Mouse (Mus musculus): ENCODE measurements around the gene Megf6. TPM values are rescaled to one million over a fixed set of nuclear protein-coding genes. Genes with fewer than 3 reads are reported as not detected.

The Megf6 gene
- polyA plus RNA-seq, 1 experiment from 2014 or later = 4.4 TPM

DNA sequence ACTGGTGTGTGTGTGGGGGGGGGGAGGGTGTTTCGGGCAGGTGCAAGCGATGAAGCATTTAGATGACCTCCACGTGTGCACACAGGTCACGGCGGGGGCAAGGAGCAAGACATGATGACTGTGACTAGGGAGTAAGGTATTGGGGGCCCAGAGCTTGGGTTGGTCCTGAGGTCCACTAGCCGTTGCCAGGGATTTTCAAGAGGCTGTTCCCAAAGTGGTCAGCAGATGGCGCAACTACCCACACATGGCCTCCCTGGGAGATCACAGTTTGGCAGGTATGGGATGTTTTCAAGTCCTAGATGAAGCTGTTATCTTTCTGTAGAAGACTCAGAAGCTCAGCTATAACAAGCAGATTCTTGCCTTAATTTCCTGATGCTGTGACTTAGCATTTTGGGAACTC lies 7.2 kb upstream of the Megf6 start:
- Histone ChIP-seq H3K4me1 (replicated peaks; ENCODE audit: control insufficient read depth, insufficient read depth, low read length) (0 out of 2 replicates have a peak, but pooled peaks cover 2% of the 10 kb centered on the region), H3K36me3 (ENCODE audit: control insufficient read depth, insufficient read depth) (peaks cover 7% of the 10 kb centered on the region; the same call in 1 of the 2 replicates), H3K27ac (ENCODE audit: low read depth, low read length) (no peak overlapping the region), H3K9ac (ENCODE audit: low read depth, low read length) (no peak overlapping the region), H3K4me2 (replicated peaks; ENCODE audit: low read depth) (no peak overlapping the region), H3K9me3 (ENCODE audit: control insufficient read depth) (no peaks in the 10 kb centered on the region), H3K27me3 (replicated peaks; ENCODE audit: control insufficient read depth, insufficient read depth, low read length) (0 out of 2 replicates have a peak, but pooled peaks cover 5% of the 10 kb centered on the region), H3K4me3 (ENCODE audit: low read depth, low read length) (no peak overlapping the region)
- no peak for ATAC-seq
- peak; percentile 87 for TF ChIP-seq CTCF (IDR thresholded peaks at IDR 0.05; ENCODE audit: low read depth)
- WGBS = 19% methylated on average over 7 of the region's 7 CpGs

DNA sequence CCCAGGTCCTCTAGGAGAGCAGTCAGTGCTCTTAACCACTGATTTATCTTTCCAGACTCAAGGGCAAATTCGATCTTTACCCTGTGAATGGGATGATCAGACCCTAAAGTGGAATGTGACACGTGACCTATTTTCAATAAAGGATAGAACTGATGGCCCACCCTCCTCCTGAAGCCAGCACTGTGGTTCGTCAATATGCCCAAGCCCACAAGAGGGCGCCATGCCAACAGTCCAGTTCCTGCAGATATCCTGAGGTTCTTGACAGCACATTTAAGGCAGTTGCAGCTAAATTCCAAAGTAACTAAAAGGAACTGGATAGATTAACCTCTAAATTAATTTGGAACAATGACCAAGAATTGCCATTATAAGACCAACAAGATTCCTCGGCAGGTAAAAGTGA lies 3.5 kb upstream of the Megf6 start:
- H3K4me1 ChIP-seq (replicated peaks; ENCODE audit: control insufficient read depth, insufficient read depth, low read length) = 0 out of 2 replicates have a peak, but pooled peaks cover 2% of the 10 kb centered on the region
- no peak overlapping the region for H3K27ac ChIP-seq (ENCODE audit: low read depth, low read length)
- peaks cover 42% of the 10 kb centered on the region for H3K27me3 ChIP-seq (replicated peaks; ENCODE audit: control insufficient read depth, insufficient read depth, low read length)
- ATAC-seq = no peak
- 19% methylated on average over 5 of the region's 5 CpGs for WGBS
- H3K36me3 ChIP-seq (ENCODE audit: control insufficient read depth, insufficient read depth) = no peaks in the 10 kb centered on the region
- no peak overlapping the region for H3K4me3 ChIP-seq (ENCODE audit: low read depth, low read length)
- H3K4me2 ChIP-seq (replicated peaks; ENCODE audit: low read depth) = no peak overlapping the region
- peak; percentile 80 for TF ChIP-seq CTCF (IDR thresholded peaks at IDR 0.05; ENCODE audit: low read depth)
- H3K9ac ChIP-seq (ENCODE audit: low read depth, low read length) = no peak overlapping the region
- H3K9me3 ChIP-seq (ENCODE audit: control insufficient read depth) = no peaks in the 10 kb centered on the region

DNA sequence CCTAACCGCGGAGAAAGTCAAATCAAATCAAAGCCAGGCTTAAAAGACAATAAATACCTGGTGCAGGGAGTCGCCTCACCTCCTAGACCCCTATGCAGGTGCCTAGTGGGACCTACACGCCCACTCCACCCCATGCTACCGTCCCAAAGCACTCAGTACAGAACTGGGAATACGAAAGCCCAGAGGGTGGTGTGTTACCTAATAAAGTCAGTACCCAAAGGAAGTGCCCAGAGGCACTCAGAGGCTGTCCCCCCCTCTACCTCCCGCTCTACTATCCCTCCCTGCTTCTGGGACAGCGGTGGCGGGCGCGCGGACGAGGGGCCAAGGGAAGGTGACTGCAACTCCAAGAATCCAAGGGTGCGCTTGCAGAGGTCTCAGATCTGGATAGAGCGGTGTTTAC lies 509 bp upstream of the Megf6 start:
- no peak for TF ChIP-seq CTCF (IDR thresholded peaks at IDR 0.05; ENCODE audit: low read depth)
- no peak for ATAC-seq
- Histone ChIP-seq H3K27ac (ENCODE audit: low read depth, low read length) (no peak overlapping the region), H3K4me1 (replicated peaks; ENCODE audit: control insufficient read depth, insufficient read depth, low read length) (0 out of 2 replicates have a peak, but pooled peaks cover 2% of the 10 kb centered on the region), H3K9me3 (ENCODE audit: control insufficient read depth) (no peaks in the 10 kb centered on the region), H3K4me2 (replicated peaks; ENCODE audit: low read depth) (peak overlapping the region; percentile 84), H3K4me3 (ENCODE audit: low read depth, low read length) (peak overlapping the region; percentile 47), H3K27me3 (replicated peaks; ENCODE audit: control insufficient read depth, insufficient read depth, low read length) (peaks cover 55% of the 10 kb centered on the region), H3K36me3 (ENCODE audit: control insufficient read depth, insufficient read depth) (no peaks in the 10 kb centered on the region), H3K9ac (ENCODE audit: low read depth, low read length) (no peak overlapping the region; the same call in 1 of the 2 replicates)
- 3% methylated on average over 15 of the region's 15 CpGs for WGBS

DNA sequence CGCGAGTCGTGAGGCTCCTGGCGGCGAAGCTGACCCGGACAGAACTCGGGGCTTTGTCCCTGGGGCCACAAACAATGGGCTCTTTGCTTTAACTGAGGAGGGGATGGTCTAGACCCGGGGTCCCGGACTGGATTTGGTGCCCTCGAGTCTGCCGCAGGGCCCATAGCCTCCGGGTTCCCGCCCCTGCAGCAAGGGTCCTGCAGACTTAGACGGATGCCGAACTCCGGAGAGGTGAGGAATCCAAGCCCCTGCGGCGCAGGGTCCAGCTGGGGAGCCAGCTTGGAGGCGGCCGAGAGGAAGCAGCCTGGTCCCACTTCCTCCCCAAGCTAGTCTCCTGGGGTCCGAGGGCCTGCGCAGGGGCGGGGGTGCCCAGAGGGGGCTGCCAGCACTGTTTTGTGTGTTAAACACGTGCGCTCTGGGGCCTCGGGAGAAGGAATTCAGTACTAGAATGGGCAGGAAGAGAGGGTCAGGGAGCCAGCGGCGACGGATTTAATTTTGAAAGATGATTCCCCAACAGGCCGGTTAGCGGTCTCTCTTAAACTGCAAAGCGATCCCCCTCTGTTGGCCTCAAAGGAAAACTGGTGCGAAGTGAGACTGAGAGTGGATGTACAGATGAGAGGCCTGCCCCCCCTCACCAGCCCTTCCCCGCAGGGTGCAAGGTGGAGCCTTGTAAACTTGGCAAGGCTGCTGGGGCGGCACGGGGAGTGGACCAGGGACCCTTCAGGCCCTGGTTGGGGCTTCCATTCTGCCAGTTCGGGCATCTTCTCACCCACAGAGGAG lies 811 bp downstream of the Megf6 start:
- no peak for ATAC-seq
- Histone ChIP-seq H3K9ac (ENCODE audit: low read depth, low read length) (no peak overlapping the region), H3K27me3 (replicated peaks; ENCODE audit: control insufficient read depth, insufficient read depth, low read length) (peaks cover 55% of the 10 kb centered on the region), H3K9me3 (ENCODE audit: control insufficient read depth) (no peaks in the 10 kb centered on the region), H3K4me2 (replicated peaks; ENCODE audit: low read depth) (peak overlapping the region; percentile 84), H3K36me3 (ENCODE audit: control insufficient read depth, insufficient read depth) (no peaks in the 10 kb centered on the region), H3K27ac (ENCODE audit: low read depth, low read length) (no peak overlapping the region), H3K4me3 (ENCODE audit: low read depth, low read length) (peak overlapping the region; percentile 47), H3K4me1 (replicated peaks; ENCODE audit: control insufficient read depth, insufficient read depth, low read length) (0 out of 2 replicates have a peak, but pooled peaks cover 2% of the 10 kb centered on the region)
- TF ChIP-seq CTCF (IDR thresholded peaks at IDR 0.05; ENCODE audit: low read depth) = no peak
- WGBS = 2% methylated on average over 37 of the region's 37 CpGs

DNA sequence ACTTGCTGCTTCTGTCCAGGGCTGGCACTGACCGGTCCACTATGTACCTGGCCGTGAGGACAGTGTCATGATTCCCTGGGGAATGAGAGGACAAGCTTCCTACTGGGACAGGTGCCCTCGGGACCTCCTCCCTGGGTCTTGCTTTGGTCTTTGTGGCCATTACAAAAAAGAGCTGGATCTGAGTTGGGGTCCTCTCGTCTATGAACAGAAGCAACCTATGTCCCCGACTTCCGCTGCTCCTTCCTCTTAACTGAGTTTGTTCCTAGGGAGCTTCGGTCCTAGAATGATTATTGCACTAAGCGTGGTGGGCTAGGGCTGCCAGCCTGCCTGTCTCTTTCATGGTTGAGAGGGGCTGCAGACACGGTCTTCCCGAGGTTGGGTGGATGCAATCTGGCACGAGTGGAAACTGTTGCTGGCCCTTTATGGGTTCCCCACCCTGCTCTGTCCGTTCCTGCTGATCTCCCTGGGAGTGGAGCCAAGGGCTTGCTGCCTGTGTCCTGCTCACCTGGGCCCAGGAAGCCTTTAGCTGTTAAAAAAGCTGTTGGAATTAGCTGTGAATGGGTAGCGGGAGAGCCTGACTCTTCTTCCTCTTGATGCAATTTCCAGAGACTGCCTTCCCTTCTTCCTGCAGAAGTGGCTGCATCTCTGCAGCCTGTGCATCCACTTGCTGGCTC lies 1.5 kb downstream of the Megf6 start:
- peaks cover 55% of the 10 kb centered on the region for H3K27me3 ChIP-seq (replicated peaks; ENCODE audit: control insufficient read depth, insufficient read depth, low read length)
- TF ChIP-seq CTCF (IDR thresholded peaks at IDR 0.05; ENCODE audit: low read depth) = no peak
- 37% methylated on average over 13 of the region's 13 CpGs for WGBS
- no peak for ATAC-seq
- H3K4me1 ChIP-seq (replicated peaks; ENCODE audit: control insufficient read depth, insufficient read depth, low read length) = 0 out of 2 replicates have a peak, but pooled peaks cover 2% of the 10 kb centered on the region
- no peaks in the 10 kb centered on the region for H3K9me3 ChIP-seq (ENCODE audit: control insufficient read depth)
- no peaks in the 10 kb centered on the region for H3K36me3 ChIP-seq (ENCODE audit: control insufficient read depth, insufficient read depth)
- H3K9ac ChIP-seq (ENCODE audit: low read depth, low read length) = no peak overlapping the region
- H3K4me2 ChIP-seq (replicated peaks; ENCODE audit: low read depth) = peak overlapping the region; percentile 84; the same call in 1 of the 2 replicates
- H3K4me3 ChIP-seq (ENCODE audit: low read depth, low read length) = no peak overlapping the region
- H3K27ac ChIP-seq (ENCODE audit: low read depth, low read length) = no peak overlapping the region

DNA sequence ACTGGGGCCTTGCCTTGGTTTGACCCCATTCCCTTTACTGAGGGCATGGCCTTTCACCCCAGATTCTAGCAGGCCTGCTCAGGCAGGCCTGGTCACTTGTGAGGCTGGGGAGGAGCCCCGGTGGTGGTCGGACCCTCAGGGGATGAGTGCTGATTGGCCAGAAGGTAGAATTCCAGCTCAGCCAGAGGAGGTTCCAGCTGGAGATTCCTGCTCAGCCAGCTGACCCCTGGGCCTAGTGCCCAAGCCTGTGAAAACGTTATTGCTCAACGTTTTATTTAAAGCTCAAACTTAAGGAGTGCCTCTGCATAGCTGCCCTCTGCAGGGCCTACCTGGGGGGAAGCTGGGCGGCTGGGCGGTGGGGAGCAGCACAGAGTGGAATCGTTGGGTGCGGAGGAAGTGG lies 6.7 kb downstream of the Megf6 start:
- WGBS = 50% methylated on average over 8 of the region's 8 CpGs
- no peaks in the 10 kb centered on the region for H3K4me1 ChIP-seq (replicated peaks; ENCODE audit: control insufficient read depth, insufficient read depth, low read length)
- H3K27me3 ChIP-seq (replicated peaks; ENCODE audit: control insufficient read depth, insufficient read depth, low read length) = peaks cover 11% of the 10 kb centered on the region
- H3K36me3 ChIP-seq (ENCODE audit: control insufficient read depth, insufficient read depth) = no peaks in the 10 kb centered on the region
- no peaks in the 10 kb centered on the region for H3K9me3 ChIP-seq (ENCODE audit: control insufficient read depth)
- TF ChIP-seq CTCF (IDR thresholded peaks at IDR 0.05; ENCODE audit: low read depth) = no peak
- ATAC-seq = no peak
- H3K27ac ChIP-seq (ENCODE audit: low read depth, low read length) = no peak overlapping the region
- H3K9ac ChIP-seq (ENCODE audit: low read depth, low read length) = no peak overlapping the region
- no peak overlapping the region for H3K4me3 ChIP-seq (ENCODE audit: low read depth, low read length)
- no peak overlapping the region for H3K4me2 ChIP-seq (replicated peaks; ENCODE audit: low read depth)

All from intestine, postnatal 0 days (tissue).